Mouse (Mus musculus): Measurements from ENCODE around the gene Ccdc183. TPM values are rescaled to one million over a fixed set of nuclear protein-coding genes. Genes with fewer than 3 reads are reported as not detected.
A peak's percentile ranks its signal among the peaks of the same experiment; 100 is the strongest.

Ccdc183 gene
- polyA plus RNA-seq, 1 experiment from 2014 or later: 0.14 TPM

- WGBS: 11% methylated on average over 21 of the region's 21 CpGs
- H3K4me1 ChIP-seq: peaks cover 66% of the 10 kb centered on the region
- peaks cover 17% of the 10 kb centered on the region for H3K36me3 ChIP-seq
- H3K27ac ChIP-seq: peak overlapping the region; percentile 95
- H3K4me3 ChIP-seq: peak overlapping the region; percentile 60
- H3K27me3 ChIP-seq: peaks cover 45% of the 10 kb centered on the region
- H3K4me2 ChIP-seq: peak overlapping the region; percentile 91
- H3K9ac ChIP-seq: peak overlapping the region; percentile 51
- no peak for ATAC-seq (ENCODE audit: insufficient number of reproducible peaks, low FRiP score, low TSS enrichment, low read depth)
- H3K9me3 ChIP-seq: no peaks in the 10 kb centered on the region
Measured at GRCm38 (mm10) chr2:25575432-25576027, 41.9 kb downstream of the Ccdc183 start.

GRCm38 (mm10) chr2:25574579-25575431 lies 42.7 kb downstream of the Ccdc183 start, which contains the start of the genes Mamdc4 and Phpt1:
Gene Mamdc4 (minus strand): TSS chr2:25574845.
Gene Phpt1 (minus strand): TSS chr2:25575224.
- H3K27me3 ChIP-seq: peaks cover 38% of the 10 kb centered on the region
- WGBS: under 1% methylated on average over 41 of the region's 45 CpGs
- peak within 1 kb of the TSS; percentile 95 for H3K27ac ChIP-seq
- H3K9me3 ChIP-seq: no peaks in the 10 kb centered on the region
- H3K4me3 ChIP-seq: peak within 1 kb of the TSS; percentile 60
- peak; percentile 97 for ATAC-seq (ENCODE audit: insufficient number of reproducible peaks, low FRiP score, low TSS enrichment, low read depth)
- H3K36me3 ChIP-seq: peaks cover 20% of the 10 kb centered on the region
- peak within 1 kb of the TSS; percentile 91 for H3K4me2 ChIP-seq
- H3K9ac ChIP-seq: peak within 1 kb of the TSS; percentile 51
- peaks cover 59% of the 10 kb centered on the region for H3K4me1 ChIP-seq

GRCm38 (mm10) chr2:25574136-25574535 lies 43.3 kb downstream of the Ccdc183 start:
- H3K4me1 ChIP-seq: peaks cover 52% of the 10 kb centered on the region
- no peak for ATAC-seq (ENCODE audit: insufficient number of reproducible peaks, low FRiP score, low TSS enrichment, low read depth)
- peak overlapping the region; percentile 60 for H3K4me3 ChIP-seq
- H3K4me2 ChIP-seq: peak overlapping the region; percentile 91
- H3K27me3 ChIP-seq: peaks cover 31% of the 10 kb centered on the region
- H3K9me3 ChIP-seq: no peaks in the 10 kb centered on the region
- 15% methylated on average over 11 of the region's 11 CpGs for WGBS
- H3K9ac ChIP-seq: peak overlapping the region; percentile 51
- peaks cover 27% of the 10 kb centered on the region for H3K36me3 ChIP-seq
- peak overlapping the region; percentile 95 for H3K27ac ChIP-seq

- H3K27me3 ChIP-seq: peaks cover 20% of the 10 kb centered on the region
- peaks cover 42% of the 10 kb centered on the region for H3K4me1 ChIP-seq
- no peaks in the 10 kb centered on the region for H3K9me3 ChIP-seq
- H3K27ac ChIP-seq: no peak overlapping the region
- 92% methylated on average over 2 of the region's 2 CpGs for WGBS
- H3K36me3 ChIP-seq: peaks cover 38% of the 10 kb centered on the region
- ATAC-seq (ENCODE audit: insufficient number of reproducible peaks, low FRiP score, low TSS enrichment, low read depth): no peak
- H3K9ac ChIP-seq: no peak overlapping the region
- no peak overlapping the region for H3K4me3 ChIP-seq
- H3K4me2 ChIP-seq: no peak overlapping the region; the same call in 1 of the 2 replicates
Measured at GRCm38 (mm10) chr2:25573068-25573467, 44.4 kb downstream of the Ccdc183 start.

- no peak overlapping the region for H3K9ac ChIP-seq
- peaks cover 56% of the 10 kb centered on the region for H3K36me3 ChIP-seq
- H3K4me3 ChIP-seq: no peak overlapping the region
- no peak for ATAC-seq (ENCODE audit: insufficient number of reproducible peaks, low FRiP score, low TSS enrichment, low read depth)
- H3K4me1 ChIP-seq: peaks cover 24% of the 10 kb centered on the region
- WGBS: 92% methylated on average over 4 of the region's 4 CpGs
- no peak overlapping the region for H3K4me2 ChIP-seq
- peaks cover 2% of the 10 kb centered on the region for H3K27me3 ChIP-seq
- H3K9me3 ChIP-seq: no peaks in the 10 kb centered on the region
- no peak overlapping the region for H3K27ac ChIP-seq
Measured at GRCm38 (mm10) chr2:25571221-25571620, 46.3 kb downstream of the Ccdc183 start.

GRCm38 (mm10) chr2:25569323-25569722 lies 48.2 kb downstream of the Ccdc183 start:
- H3K27ac ChIP-seq: no peak overlapping the region
- H3K4me3 ChIP-seq: no peak overlapping the region
- WGBS: 89% methylated on average over 3 of the region's 3 CpGs
- H3K27me3 ChIP-seq: no peaks in the 10 kb centered on the region
- peaks cover 14% of the 10 kb centered on the region for H3K4me1 ChIP-seq
- ATAC-seq (ENCODE audit: insufficient number of reproducible peaks, low FRiP score, low TSS enrichment, low read depth): no peak
- peaks cover 75% of the 10 kb centered on the region for H3K36me3 ChIP-seq
- H3K4me2 ChIP-seq: no peak overlapping the region
- no peak overlapping the region for H3K9ac ChIP-seq
- no peaks in the 10 kb centered on the region for H3K9me3 ChIP-seq

- Histone ChIP-seq H3K36me3 (peaks cover 83% of the 10 kb centered on the region), H3K27ac (no peak overlapping the region), H3K4me3 (no peak overlapping the region), H3K9me3 (no peaks in the 10 kb centered on the region), H3K27me3 (no peaks in the 10 kb centered on the region), H3K4me1 (peaks cover 7% of the 10 kb centered on the region), H3K9ac (no peak overlapping the region), H3K4me2 (no peak overlapping the region)
- no peak for ATAC-seq (ENCODE audit: insufficient number of reproducible peaks, low FRiP score, low TSS enrichment, low read depth)
- WGBS: 89% methylated on average over 6 of the region's 6 CpGs
Measured at GRCm38 (mm10) chr2:25568473-25569019, 48.9 kb downstream of the Ccdc183 start.

- no peak overlapping the region for H3K4me2 ChIP-seq
- WGBS: 77% methylated on average over 6 of the region's 6 CpGs
- H3K36me3 ChIP-seq: peaks cover 93% of the 10 kb centered on the region
Measured at GRCm38 (mm10) chr2:25566558-25566957, 50.9 kb downstream of the Ccdc183 start.

GRCm38 (mm10) chr2:25565741-25566140 lies 51.7 kb downstream of the Ccdc183 start:
- Histone ChIP-seq H3K27me3 (no peaks in the 10 kb centered on the region), H3K9ac (no peak overlapping the region), H3K9me3 (no peaks in the 10 kb centered on the region), H3K4me2 (no peak overlapping the region), H3K4me1 (0 out of 2 replicates have a peak, but pooled peaks cover under 1% of the 10 kb centered on the region), H3K4me3 (no peak overlapping the region), H3K36me3 (peaks cover 94% of the 10 kb centered on the region), H3K27ac (no peak overlapping the region)
- WGBS: 88% methylated on average over 8 of the region's 8 CpGs
- no peak for ATAC-seq (ENCODE audit: insufficient number of reproducible peaks, low FRiP score, low TSS enrichment, low read depth)

More at GRCm38 (mm10) chr2:25566558-25566957, 50.9 kb downstream of the Ccdc183 start:
- H3K27ac ChIP-seq: no peak overlapping the region
- H3K4me3 ChIP-seq: no peak overlapping the region
- H3K27me3 ChIP-seq: no peaks in the 10 kb centered on the region
- ATAC-seq (ENCODE audit: insufficient number of reproducible peaks, low FRiP score, low TSS enrichment, low read depth): no peak
- H3K9me3 ChIP-seq: no peaks in the 10 kb centered on the region
- no peaks in the 10 kb centered on the region for H3K4me1 ChIP-seq
- H3K9ac ChIP-seq: no peak overlapping the region

GRCm38 (mm10) chr2:25561946-25562345 lies 55.5 kb downstream of the Ccdc183 start:
- Histone ChIP-seq H3K36me3 (peaks cover 74% of the 10 kb centered on the region), H3K4me3 (no peak overlapping the region), H3K9ac (no peak overlapping the region), H3K9me3 (no peaks in the 10 kb centered on the region), H3K4me2 (no peak overlapping the region), H3K27me3 (no peaks in the 10 kb centered on the region), H3K27ac (no peak overlapping the region), H3K4me1 (peaks cover 23% of the 10 kb centered on the region)
- 83% methylated on average over 9 of the region's 9 CpGs for WGBS
- no peak for ATAC-seq (ENCODE audit: insufficient number of reproducible peaks, low FRiP score, low TSS enrichment, low read depth)

- no peaks in the 10 kb centered on the region for H3K27me3 ChIP-seq
- no peak overlapping the region for H3K27ac ChIP-seq
- no peak for ATAC-seq (ENCODE audit: insufficient number of reproducible peaks, low FRiP score, low TSS enrichment, low read depth)
- no peaks in the 10 kb centered on the region for H3K9me3 ChIP-seq
- 76% methylated on average over 8 of the region's 8 CpGs for WGBS
- no peak overlapping the region for H3K9ac ChIP-seq
- no peak overlapping the region for H3K4me2 ChIP-seq
- peaks cover 60% of the 10 kb centered on the region for H3K36me3 ChIP-seq
- no peak overlapping the region for H3K4me3 ChIP-seq
- H3K4me1 ChIP-seq: peaks cover 31% of the 10 kb centered on the region
Measured at GRCm38 (mm10) chr2:25560551-25560950, 56.9 kb downstream of the Ccdc183 start.

- Histone ChIP-seq H3K36me3 (peaks cover 43% of the 10 kb centered on the region), H3K4me1 (peaks cover 31% of the 10 kb centered on the region), H3K4me3 (peak overlapping the region; percentile 99), H3K4me2 (peak overlapping the region; percentile 83), H3K27ac (peak overlapping the region; percentile 80; the same call in 1 of the 2 replicates), H3K27me3 (no peaks in the 10 kb centered on the region), H3K9me3 (no peaks in the 10 kb centered on the region), H3K9ac (peak overlapping the region; percentile 94)
- no peak for ATAC-seq (ENCODE audit: insufficient number of reproducible peaks, low FRiP score, low TSS enrichment, low read depth)
- WGBS: 42% methylated on average over 6 of the region's 6 CpGs
Measured at GRCm38 (mm10) chr2:25558774-25559173, 58.7 kb downstream of the Ccdc183 start.

Data from limb, embryonic 15.5 days (tissue).